Mouse (Mus musculus) embryo, embryonic 11 days (tissue): ENCODE measurements around the gene Akap2.
"Not testable (repeated sequence)": the region's sequence is repeated elsewhere in the genome, so short reads cannot be mapped to it uniquely, and the experiment has no call there.

Source experiments
- DNase-seq: peaks from one replicate; pipeline ENCODE4 v3.0.0-alpha.2; 2015

Gene Akap2

DNA sequence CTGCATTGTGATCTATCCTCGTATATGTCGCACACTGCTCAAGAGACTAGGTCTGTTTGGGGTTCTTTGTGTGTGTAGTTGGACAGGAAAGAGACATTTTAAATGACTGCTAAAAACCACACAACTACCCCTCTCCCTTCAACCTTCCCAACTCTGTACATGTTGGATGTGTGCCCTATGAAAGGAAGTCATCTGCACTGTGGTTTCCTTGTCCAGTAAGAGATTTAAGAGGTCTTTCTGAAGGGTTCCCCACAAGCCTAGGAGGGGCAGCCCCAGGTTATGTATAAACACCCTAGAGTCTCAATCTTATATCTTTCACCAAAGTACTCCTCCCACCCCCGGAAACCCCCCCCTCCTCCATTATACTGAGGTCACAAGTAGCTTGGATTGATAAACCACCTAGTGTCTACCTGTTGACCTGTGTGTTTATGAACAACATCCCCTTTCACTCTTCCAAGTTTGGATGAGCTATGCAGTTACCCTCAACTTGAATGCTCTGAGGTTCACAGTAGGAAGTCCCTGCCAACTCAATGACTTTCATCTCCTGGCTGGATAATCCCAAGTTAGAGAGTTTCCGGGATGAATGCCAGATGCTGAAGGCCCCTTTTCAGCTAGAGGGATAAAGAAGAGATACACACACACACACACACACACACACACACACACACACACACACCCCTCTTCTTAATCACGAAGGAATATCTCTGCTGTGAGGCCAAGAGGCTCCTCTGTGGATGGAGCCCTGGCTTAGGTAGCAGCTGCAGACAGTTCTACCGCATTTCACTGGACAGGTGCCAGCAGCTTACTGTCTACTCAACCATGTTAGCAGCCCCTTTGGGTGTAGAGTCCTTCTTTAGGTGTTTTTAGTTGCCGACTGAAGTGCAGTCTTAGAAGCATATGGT lies 166.3 kb downstream of the Akap2 start:
- no peak for DNase-seq

DNA sequence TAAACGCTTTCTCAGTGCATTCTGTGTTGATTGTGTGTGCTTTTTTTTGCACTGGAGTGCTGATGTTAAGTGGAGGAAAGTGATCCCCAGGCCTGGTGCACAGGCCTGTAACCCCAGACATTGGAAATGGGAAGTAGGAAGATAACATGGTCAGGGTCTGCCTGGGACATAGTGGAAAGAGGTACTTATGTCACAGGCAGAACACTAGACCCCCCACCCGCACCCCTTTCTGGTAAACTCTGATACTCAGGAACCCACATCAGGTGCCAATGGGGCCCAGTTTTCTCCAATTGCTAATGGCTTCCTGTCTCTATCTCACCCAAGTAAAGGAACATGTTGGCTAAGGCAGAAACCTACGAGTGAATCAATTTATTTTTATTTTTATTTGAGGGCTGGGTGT lies 167.1 kb downstream of the Akap2 start:
- no peak for DNase-seq

DNA sequence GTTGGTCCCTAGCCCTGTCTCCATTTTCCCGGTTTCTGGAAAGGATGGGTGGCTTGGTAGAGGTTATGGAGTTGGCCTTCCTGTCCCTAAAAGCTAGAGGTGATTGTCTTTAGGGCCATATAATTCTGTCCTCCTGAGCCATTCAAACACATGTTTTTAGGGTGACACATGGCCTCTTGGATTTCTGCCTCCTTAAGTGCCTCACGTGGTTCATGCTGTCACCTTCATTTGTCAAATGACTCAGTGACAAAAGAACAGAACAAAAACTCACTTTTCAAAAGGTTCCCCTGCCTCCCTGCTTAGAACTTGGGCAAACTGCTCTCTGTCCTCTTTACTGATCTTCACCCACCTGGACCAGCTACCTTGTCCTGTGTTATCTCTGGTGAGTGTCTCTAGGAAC lies 167.7 kb downstream of the Akap2 start:
- DNase-seq, result no peak

DNA sequence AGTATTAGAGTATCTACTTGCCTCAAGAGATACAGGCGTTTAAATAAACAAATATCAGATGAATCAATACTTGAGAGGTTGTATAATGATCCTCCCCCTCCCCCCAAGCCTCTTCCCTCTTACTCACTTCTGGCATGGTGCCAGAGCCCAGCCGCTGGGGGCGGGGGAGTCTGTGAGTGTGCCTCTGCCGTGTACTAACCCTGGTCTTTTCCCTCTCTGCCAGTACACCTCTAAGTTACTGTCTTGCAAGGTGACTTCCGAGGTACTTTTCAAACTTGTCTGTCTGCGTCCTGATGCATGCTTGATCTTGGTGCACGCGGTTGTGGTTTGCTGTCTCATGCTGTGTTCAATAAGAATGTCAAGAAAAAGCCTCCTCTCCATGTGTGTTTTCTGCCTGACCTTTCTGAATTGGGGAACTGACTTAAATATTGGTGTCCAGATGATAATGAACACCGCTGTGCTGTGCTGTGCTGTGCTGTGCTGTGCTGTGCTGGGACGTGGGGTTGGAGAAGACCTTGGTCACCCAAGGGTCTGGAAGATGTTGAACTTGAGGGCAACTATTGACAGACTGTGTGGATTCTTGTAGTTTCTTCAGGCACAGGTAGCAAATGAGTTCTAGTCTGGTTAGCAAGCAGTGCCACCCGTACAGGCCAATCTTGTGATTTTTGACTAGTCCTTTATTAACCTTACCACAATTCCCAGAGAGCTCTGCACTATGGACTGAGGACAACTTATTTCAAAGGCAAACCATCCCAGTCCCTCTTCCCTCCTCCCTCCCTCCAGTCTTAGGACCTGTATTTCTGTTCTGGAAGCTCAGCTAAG lies 168.8 kb downstream of the Akap2 start:
- peak; percentile 66 for DNase-seq

GRCm38 (mm10) chr4:57886888-57887230 lies 169.4 kb downstream of the Akap2 start:
- DNase-seq, result no peak

GRCm38 (mm10) chr4:57888246-57888645 lies 170.8 kb downstream of the Akap2 start:
- DNase-seq, result no peak

- not testable (repeated sequence) for DNase-seq
These were observed 171.5 kb downstream of the Akap2 start for GRCm38 (mm10) chr4:57888978-57889377.

DNA sequence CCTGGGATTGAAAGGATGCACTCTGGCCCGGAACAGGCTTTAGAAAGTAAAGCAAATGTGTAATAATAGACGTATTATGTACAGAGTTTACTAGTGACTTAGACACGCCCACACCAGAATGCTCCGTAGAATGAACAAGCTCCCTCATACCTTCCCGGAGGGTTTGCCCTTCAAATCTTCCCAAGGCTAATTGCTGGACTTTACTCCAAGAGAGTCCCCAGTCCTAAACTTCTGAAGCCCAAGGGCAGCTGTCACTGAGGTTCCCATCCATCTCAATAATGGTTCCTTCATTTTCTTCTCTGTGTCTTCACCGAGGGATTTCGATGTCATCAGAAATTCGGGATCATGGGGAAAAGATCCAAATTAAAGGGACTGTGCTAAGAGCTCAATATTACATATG lies 172.3 kb downstream of the Akap2 start:
- no peak for DNase-seq

DNA sequence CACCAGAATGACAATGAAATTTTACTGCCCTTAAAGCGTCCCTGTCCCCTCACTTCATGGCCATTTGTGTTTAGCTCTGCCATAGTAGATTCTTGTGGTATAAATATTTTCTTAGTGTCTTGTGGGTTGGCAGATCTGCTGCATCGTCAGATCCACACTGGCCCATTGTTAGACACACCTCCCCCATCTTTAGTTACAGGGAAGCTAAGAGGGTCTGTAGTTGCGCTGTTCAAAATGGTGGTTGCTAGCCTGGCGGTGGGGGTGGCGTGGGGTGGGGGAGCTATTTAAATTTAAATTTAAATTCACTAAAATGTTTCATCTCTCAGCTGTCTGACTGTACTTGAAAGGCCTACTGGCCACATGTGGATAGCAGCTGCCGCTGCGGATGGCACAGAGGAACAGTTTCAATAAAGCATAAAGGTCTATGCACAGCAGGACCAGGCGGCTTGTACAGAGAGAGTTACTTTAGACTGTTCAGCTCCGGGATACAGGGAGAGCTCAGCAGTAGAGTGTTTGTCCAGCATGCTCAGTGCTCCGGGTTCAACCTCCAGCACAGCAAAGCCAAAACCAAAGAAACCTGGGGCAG lies 174.6 kb downstream of the Akap2 start:
- no peak for DNase-seq

- no peak for DNase-seq
These were observed 177.7 kb downstream of the Akap2 start for GRCm38 (mm10) chr4:57895140-57895539.

GRCm38 (mm10) chr4:57895902-57896301 lies 178.4 kb downstream of the Akap2 start:
- DNase-seq, result no peak

DNA sequence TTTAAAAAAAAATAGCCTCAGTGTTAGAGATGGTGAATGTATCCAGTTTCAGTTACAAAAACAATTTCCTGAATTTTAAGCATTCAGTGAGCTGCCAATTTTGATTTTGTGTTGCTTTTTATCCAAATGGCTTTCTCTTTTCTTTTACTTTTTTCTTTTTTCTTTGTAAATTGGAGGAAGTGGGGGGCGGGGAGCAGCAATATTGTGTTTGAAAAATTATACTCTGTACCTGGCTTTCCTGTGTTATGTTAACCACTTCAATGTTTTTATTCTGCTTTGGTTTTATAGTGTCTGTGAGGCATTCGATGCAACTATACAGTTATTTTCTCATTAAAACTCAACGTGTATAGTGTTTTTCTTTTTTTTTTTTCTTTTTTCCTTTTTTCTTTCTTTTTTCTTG lies 179.2 kb downstream of the Akap2 start:
- DNase-seq, result no peak

DNA sequence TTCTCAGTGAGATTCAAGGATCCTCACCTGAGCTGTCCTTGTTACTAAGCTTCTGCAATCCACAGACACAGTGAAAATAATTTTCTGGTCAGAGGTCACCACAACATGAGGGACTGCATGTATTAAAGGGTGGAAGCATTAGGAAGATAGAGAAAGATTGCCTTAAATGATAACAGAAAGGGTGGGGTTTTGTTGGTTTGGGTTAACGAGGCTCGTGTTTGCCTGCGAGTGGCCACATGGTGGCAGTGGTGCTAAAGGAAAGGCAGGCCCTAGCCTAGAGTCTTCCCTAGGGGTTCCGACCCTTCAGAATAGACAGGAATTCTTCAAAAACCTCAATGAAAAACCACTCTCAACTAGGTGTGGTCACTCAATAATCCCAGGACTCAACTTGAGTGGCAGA lies 183.8 kb downstream of the Akap2 start:
- peak; percentile 76 for DNase-seq

- no peak for DNase-seq
These were observed 185.2 kb downstream of the Akap2 start for GRCm38 (mm10) chr4:57902619-57903018.

DNA sequence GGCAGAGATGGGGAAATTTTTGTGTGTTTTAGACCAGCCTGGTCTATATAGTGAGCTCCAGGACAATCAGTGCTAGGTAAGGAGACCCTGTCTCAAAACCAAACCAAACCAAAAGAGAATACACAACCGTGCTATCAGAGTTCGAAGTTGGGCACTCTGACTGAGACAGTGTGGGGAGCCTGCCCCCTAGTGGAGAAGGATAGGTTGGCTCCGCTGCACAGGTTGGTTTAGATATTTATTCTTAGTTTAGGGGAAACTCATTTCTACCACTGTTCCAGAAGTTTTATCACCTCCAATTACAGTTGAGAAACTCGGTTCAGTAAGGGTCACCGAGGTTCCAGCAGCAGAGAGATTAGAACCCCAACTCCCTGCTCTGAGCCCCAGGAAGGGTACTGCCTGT lies 186.8 kb downstream of the Akap2 start:
- DNase-seq, result peak; percentile 83

DNA sequence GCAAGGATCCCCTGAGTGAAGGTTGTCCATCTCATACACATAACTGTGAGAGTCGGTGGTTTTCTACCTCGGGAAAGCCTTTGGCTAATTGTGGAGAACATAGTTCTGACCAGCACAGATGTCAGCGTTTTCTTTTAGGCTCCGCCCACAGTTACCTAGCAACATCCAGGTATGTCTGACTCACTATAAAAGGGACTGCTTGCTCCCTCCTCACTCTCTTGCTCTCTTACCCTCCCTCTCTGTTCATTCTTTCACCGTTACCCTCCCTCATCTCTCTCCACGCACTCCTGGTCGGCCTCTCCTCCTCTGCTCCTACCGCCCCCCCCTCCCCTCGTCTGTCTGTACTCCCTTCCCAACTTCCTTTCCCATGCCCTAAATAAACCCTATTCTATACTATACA lies 187.2 kb downstream of the Akap2 start:
- DNase-seq, result no peak

DNA sequence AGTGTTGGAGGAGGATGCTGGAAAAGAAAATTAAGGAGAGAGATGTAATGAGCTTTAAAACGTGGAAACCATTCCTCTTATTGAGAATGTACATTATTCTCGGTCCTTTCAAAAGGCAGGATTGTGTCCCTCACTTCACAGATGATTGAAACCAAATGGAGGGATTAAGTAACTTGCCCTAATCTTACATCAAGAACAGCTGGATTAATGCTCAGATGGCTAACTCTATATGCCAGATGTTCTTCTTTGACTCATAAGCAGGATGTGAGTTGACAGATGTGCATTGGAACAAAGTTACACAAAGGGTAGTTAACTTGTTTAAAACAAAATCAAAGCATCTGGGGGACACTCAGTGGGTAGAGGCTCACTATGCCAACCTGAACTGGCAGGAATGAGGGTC lies 189.3 kb downstream of the Akap2 start:
- DNase-seq, result no peak

DNA sequence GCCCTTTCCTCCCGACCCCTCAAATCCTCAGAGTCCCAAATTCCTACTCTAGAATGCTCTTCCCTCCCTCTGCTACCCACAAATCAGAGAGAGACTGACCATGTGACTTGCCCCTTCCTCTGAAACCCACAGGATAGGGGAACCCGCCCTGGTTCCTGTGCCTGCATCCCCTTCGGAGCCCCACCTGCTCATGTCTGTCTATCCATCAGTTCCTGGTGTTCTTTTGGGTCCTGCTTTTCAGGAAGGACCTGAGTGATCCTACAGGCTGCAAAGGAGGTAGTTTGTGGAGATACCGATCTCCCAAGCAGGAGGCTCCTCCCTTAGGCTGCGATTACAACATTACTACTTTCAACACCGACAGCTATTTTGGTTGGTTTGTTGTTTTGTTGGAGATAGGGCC lies 191.4 kb downstream of the Akap2 start:
- DNase-seq, result no peak

DNA sequence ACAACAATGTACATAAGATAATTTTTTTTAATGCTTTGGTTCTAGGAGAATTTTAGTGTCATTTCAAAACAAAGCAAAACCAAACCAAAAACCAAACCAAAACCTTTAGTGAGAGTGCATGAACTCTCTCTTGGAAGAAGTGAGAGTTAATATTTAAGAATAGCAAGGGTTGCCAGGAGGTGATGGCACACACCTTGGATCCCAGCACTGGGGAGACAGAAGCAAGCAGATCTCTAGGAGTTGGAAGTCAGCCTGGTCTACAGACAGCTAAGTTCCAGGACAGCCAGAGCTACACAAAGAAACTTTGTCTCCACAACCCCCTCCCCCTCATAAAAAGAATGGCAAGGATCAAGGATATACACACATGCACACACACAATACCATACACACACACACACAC lies 195.6 kb downstream of the Akap2 start:
- DNase-seq, result no peak

- DNase-seq, result no peak
These were observed 197.0 kb downstream of the Akap2 start for GRCm38 (mm10) chr4:57914193-57915190.

DNA sequence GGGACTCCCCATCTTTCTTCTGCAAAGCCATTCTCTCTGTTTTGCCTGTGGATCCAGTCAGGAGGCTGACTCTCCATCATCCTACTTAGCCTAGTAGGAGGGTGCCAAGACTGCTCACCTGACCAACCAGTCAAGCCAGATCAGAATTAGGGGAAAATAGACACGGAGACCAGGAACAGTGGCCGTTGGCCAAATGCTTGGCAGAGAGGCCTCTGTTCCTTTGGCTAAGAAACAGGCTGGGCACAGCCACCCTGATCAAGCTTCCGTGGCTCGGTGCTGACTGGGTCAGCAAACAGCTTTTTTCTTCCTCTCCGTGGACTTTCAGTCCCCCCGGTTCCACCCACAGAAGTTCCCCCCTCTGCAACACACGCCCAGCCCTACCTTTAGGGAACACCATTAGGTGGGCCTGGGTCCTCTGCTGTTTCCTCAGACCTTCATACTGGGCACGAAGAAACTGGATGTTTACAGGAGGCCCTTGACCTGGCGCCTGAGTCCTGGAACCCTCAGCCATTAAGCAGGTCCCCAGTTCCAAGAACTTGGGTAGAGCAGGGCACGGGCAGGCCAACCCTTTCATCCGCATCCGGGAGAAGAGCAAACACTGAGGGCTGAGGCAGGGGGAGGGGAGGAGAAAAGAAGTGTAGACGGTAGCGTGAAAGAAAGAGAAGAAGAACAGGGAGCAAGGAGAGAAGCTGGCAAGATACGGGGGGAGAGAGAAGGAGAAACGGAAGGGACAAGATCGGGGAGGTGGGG lies 197.9 kb downstream of the Akap2 start:
- no peak for DNase-seq

DNA sequence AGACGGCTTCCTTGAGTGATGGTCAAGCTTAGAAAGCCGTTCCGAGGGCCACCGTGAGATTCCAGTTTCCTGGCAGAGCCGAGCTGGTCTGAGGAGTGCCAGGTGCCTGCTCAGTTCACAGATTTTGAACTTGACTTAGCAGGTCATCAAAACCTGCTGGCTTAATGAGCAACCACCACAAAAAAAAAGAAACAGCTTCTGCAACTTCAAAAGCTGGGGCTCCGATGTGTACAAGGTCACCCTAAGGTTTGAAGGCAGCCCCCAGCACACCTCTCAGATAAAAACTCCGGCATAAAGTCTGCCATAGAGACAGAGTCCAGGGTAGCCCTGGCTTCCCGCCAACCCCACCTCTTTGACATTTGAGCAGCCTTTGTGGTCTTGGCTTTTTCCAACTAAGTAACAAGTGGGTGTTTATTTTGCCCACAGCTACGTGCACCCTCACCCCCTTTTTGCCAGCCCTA lies 198.8 kb downstream of the Akap2 start, which contains the start of gene D630039A03Rik:
Gene D630039A03Rik, minus strand, starts transcription at position 97 of the 461 bp plus-strand sequence.
- DNase-seq, result no peak
